Mouse (Mus musculus) kidney, postnatal 25 days (tissue): Measurements from ENCODE around the gene Ctnnd1.

Source experiments
- DNase-seq, 2 experiments: peaks; one replicate each; pipeline ENCODE4 v3.0.0; 2021; ENCODE audit warnings: mixed read lengths in 2 of 2

Gene Ctnnd1

GRCm38 (mm10) chr2:84599270-84599888, 51.2 kb downstream of the Ctnnd1 start:
- no peak for DNase-seq

GRCm38 (mm10) chr2:84597123-84597522, 53.4 kb downstream of the Ctnnd1 start:
- DNase-seq, result no peak

DNA sequence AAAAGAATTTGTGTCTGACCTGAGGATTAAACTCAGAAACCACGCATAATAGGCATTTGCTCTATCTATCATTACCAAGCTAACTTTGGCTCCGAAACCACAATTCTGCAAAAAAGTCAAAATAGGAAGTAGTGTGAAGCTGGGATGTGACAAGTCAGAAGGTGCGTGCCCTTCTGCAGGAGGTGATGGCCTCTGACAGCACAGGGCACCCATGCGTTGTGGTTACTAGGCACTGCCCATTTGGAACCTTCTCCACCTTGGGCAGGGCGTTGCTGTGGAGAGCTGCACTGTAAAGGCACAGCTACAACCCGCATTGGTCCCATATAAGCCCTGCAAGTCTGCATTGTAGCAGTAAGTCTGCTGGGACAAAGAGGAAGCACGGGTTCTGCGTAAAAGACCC, 57.8 kb downstream of the Ctnnd1 start:
- DNase-seq, result no peak

- DNase-seq, result no peak
Measured at GRCm38 (mm10) chr2:84585700-84586099, 64.9 kb downstream of the Ctnnd1 start.

GRCm38 (mm10) chr2:84582286-84582685, 68.3 kb downstream of the Ctnnd1 start:
- no peak for DNase-seq

GRCm38 (mm10) chr2:84581208-84581607, 69.4 kb downstream of the Ctnnd1 start:
- DNase-seq, result peak in 1 of 2 experiments; percentile 26

DNA sequence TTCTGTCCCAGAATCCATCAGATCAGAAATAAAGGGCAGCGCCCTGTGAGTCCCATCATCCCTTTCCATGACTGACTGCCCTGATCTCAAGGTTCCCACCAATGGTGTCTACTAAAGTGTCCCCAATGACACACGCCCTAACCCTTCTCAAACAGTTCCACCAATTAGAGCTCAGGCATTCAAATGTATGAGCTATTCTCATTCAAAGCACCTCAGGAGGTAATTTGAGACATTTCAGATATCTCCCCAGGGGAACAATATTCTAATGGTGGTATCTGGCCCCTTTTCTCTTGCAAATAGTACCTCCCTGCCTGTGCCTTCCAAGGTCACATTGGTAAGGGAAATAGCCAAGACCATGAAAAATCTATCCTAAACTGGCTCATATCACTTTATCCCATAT, 71.3 kb downstream of the Ctnnd1 start:
- no peak for DNase-seq

DNA sequence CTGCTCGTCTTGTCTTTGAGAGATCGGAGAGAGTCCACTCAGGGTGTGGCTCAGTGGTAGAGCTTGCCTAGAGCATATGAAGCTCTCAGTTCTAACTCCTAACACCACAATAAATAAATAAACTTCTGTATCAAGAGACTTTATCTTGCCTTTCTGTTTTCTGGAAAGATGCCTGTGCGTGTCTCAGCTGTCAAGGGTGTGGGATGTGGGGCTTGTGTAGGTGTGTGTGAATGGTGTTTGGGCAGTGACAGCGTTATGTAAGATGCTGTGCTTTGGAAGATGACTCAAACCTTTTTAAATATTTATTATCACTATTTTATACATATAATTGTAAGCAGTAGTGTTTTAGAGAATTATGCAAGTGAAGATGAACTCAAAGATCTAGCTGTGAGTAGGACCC, 76.4 kb downstream of the Ctnnd1 start:
- no peak for DNase-seq

GRCm38 (mm10) chr2:84556888-84557514, 93.6 kb downstream of the Ctnnd1 start:
- no peak for DNase-seq

DNA sequence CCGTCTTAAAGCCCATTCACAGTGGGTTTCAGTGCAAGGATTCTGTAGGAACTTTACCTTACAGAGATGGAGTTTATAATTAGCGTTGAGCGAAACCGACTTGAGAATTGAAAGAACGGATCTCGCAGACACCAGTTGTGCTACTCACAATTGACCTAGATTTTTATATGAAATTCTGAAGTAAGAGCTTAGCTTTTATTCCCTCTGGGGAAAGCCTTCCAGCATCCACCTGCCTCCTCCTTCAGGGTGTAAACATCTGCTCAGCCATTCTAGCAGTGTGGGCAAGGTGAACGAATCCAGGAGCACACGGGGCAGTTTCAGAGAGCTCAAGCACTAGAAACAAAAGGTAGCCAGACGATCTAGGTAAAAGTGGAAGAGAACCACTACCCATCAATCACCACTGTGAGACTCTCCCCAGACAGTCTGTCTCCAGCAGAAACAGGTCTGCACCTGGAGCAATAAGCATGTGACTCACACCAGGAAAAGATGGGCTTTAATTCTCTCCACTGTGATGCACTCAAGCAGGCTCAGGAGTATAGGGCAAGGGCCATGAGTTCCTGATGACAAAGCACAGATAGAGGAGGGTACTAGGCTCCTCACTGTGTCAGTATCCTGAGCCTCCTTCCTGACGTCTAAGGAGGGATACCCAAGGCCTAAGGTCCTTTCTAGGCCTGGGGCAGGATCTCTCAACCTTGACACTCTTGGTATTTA, 99.0 kb downstream of the Ctnnd1 start:
- DNase-seq, result no peak
